Comparison of ENCODE assay signal across 17 mouse cellular contexts in the genomic region with DNA sequence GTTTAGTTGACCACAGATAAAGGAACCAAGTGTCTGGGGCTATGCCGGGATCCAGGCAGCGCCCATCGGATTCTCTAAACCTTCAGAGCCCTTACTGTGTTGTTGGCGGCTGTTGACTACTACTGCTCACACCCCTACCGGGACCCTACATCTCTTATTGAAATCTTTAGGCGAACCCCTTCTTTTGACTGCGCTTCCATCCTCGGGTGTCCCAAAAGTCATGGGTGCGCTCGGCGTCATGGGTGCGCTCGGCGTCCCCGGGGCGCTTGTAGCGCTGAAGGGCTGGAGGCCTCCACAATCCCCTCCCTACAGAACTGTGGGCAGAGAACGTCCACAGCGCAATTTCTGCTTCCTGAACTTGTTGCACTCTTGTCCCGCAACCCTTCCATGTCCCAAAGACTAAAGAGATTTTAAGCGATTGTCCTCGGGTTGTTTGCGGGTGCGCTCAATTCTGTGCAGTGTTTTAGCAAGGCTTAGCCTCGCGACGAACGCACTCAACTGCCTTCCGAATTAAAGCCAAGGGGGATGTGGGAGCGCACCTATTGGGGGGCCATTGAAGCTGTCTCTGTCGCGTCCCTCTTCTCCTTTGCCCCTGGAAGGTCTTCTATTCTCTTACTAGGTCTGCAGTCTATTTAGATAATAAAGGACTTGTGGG. TPM values are rescaled to one million over a fixed set of nuclear protein-coding genes. Genes with fewer than 3 reads are reported as not detected.
DNase-seq lines count a peak whose midpoint lies in the region; ATAC-seq lines count a peak whose summit lies in the region.
"Had no signal": no experiment of that assay in that cellular context is flagged by ENCODE, and none has a peak within 500 bp of the region (broad histone marks: within the 10 kb centered on the region; RNA-seq: fewer than 3 reads in every experiment).

No protein-coding gene starts in this region.

- peaks cover 99% of the 10 kb centered on the region for H3K27me3 ChIP-seq in heart, embryonic 10.5 days (ENCODE audit: insufficient read depth, poor library complexity, severe bottlenecking)
- peaks cover 100% of the 10 kb centered on the region for H3K27me3 ChIP-seq in kidney, embryonic 15.5 days
- H3K27me3 ChIP-seq in embryonic facial prominence, embryonic 13.5 days: peaks cover 100% of the 10 kb centered on the region
- H3K27me3 ChIP-seq in midbrain, embryonic 13.5 days: peaks cover 96% of the 10 kb centered on the region

- H3K36me3 ChIP-seq in heart, embryonic 10.5 days: no peaks in the 10 kb centered on the region
- no peaks in the 10 kb centered on the region for H3K36me3 ChIP-seq in kidney, embryonic 15.5 days
- H3K36me3 ChIP-seq in embryonic facial prominence, embryonic 13.5 days: no peaks in the 10 kb centered on the region
- H3K36me3 ChIP-seq in midbrain, embryonic 13.5 days: no peaks in the 10 kb centered on the region

- no peaks in the 10 kb centered on the region for H3K9me3 ChIP-seq in heart, embryonic 10.5 days
- H3K9me3 ChIP-seq in kidney, embryonic 15.5 days (replicated peaks): no peaks in the 10 kb centered on the region
- H3K9me3 ChIP-seq in embryonic facial prominence, embryonic 13.5 days: no peaks in the 10 kb centered on the region
- no peaks in the 10 kb centered on the region for H3K9me3 ChIP-seq in midbrain, embryonic 13.5 days

- H3K4me2 ChIP-seq in kidney, embryonic 15.5 days: no peak overlapping the region
- peak overlapping the region; percentile 50; the same call in 1 of the 2 replicates for H3K4me2 ChIP-seq in embryonic facial prominence, embryonic 13.5 days
- peak overlapping the region; percentile 34; the same call in 1 of the 2 replicates for H3K4me2 ChIP-seq in midbrain, embryonic 13.5 days (replicated peaks)

- H3K9ac ChIP-seq in kidney, embryonic 15.5 days: no peak overlapping the region
- H3K9ac ChIP-seq in embryonic facial prominence, embryonic 13.5 days: no peak overlapping the region
- H3K9ac ChIP-seq in midbrain, embryonic 13.5 days (replicated peaks): no peak overlapping the region
- H3K9ac ChIP-seq: lung, embryonic 14.5 days had no signal

- no peak for ATAC-seq in kidney, embryonic 15.5 days (replicated peaks; ENCODE audit: low FRiP score)
- ATAC-seq in embryonic facial prominence, embryonic 13.5 days (ENCODE audit: insufficient number of reproducible peaks, insufficient read depth, low FRiP score, low TSS enrichment, low read depth): no peak
- ATAC-seq in midbrain, embryonic 13.5 days: 0 out of 2 replicates have a peak, but pooled peaks have one; percentile 25
- ATAC-seq: Patski had no signal

- H3K4me3 ChIP-seq in heart, embryonic 10.5 days: peak overlapping the region; percentile 47
- H3K4me3 ChIP-seq in kidney, embryonic 15.5 days (replicated peaks): 0 out of 2 replicates have a peak overlapping the region, but pooled peaks have one; percentile 34
- peak overlapping the region; percentile 30; the same call in 1 of the 2 replicates for H3K4me3 ChIP-seq in embryonic facial prominence, embryonic 13.5 days
- 0 out of 2 replicates have a peak overlapping the region, but pooled peaks have one; percentile 16 for H3K4me3 ChIP-seq in midbrain, embryonic 13.5 days (replicated peaks)

- H3K4me1 ChIP-seq in heart, embryonic 10.5 days: peaks cover 18% of the 10 kb centered on the region
- peaks cover 19% of the 10 kb centered on the region for H3K4me1 ChIP-seq in kidney, embryonic 15.5 days
- H3K4me1 ChIP-seq in embryonic facial prominence, embryonic 13.5 days: peaks cover 16% of the 10 kb centered on the region
- H3K4me1 ChIP-seq in midbrain, embryonic 13.5 days (replicated peaks): peaks cover 13% of the 10 kb centered on the region

- no peak for DNase-seq in heart, embryonic 10.5 days (ENCODE audit: low spot score)
- no peak for DNase-seq in heart, postnatal 4 days
- no peak for DNase-seq in kidney, postnatal 10 days
- no peak for DNase-seq in spleen, postnatal 4 days (ENCODE audit: low spot score in 2 of 2)
- no peak for DNase-seq in left cerebral cortex, adult 9 months (ENCODE audit: low spot score in 2 of 2)
- DNase-seq: kidney, adult 2 months; left cerebral cortex, postnatal 4 days had no signal

- H3K27ac ChIP-seq in heart, embryonic 10.5 days: no peak overlapping the region
- no peak overlapping the region for H3K27ac ChIP-seq in kidney, embryonic 15.5 days
- H3K27ac ChIP-seq in embryonic facial prominence, embryonic 13.5 days: no peak overlapping the region
- H3K27ac ChIP-seq in midbrain, embryonic 13.5 days: no peak overlapping the region

- 1% methylated on average over 32 of the region's 32 CpGs for WGBS in heart, embryonic 10.5 days
- WGBS in kidney, embryonic 15.5 days: 1% methylated on average over 32 of the region's 32 CpGs
- WGBS in embryonic facial prominence, embryonic 13.5 days: under 1% methylated on average over 32 of the region's 32 CpGs
- 1% methylated on average over 32 of the region's 32 CpGs for WGBS in midbrain, embryonic 13.5 days

RNA-seq across cellular contexts. Expression of gene Bsx, which starts 4.5 kb away (rescaled TPM):
- polyA plus RNA-seq in heart, embryonic 10.5 days (2016; fragmentation: Nextera tagmentation; extraction: Ambion mirVana): not detected in 2 replicates
- not detected for total RNA-seq in heart, postnatal 4 days (2021)
- polyA plus RNA-seq in kidney, embryonic 15.5 days (2015; fragmentation: Nextera tagmentation; extraction: Ambion mirVana): not detected in 2 replicates
- not detected in 2 replicates for polyA plus RNA-seq in embryonic facial prominence, embryonic 13.5 days (2015; fragmentation: Nextera tagmentation; extraction: Ambion mirVana)
- 2.7 and 4.1 TPM in 2 replicates for polyA plus RNA-seq in midbrain, embryonic 13.5 days (2015; fragmentation: Nextera tagmentation; extraction: Ambion mirVana)
- total RNA-seq: adrenal gland, adult 18-20 months; gastrocnemius, adult 8-10 months; left cerebral cortex, postnatal 4 days; megakaryocyte, adult 5-6 weeks had no signal
- polyA plus RNA-seq: C2C12; heart, embryonic 14.5 days; kidney, adult 2 months; lung, embryonic 14.5 days; Patski had no signal
